Mouse (Mus musculus): ENCODE measurements at regions not wholly inside any gene's neighbourhood (a gene's known extent, or its start where the extent isn't known, plus 50 kb on each side); places are given as distances from the start of the nearest gene placed in this dataset.

- no peak for TF ChIP-seq MAFK (IDR thresholded peaks at IDR 0.05; ENCODE audit: borderline replicate concordance, low read depth, low read length)
- TF ChIP-seq TCF12 (IDR thresholded peaks at IDR 0.05; ENCODE audit: low read depth, low read length), result no peak
- TF ChIP-seq CTCF (IDR thresholded peaks at IDR 0.05 in 2 of 3, conservative IDR thresholded peaks at IDR 0.05 in 1 of 3; ENCODE audit: control insufficient read depth in 1 of 3, insufficient read depth in 1 of 3, low read depth in 2 of 3, low read length in 3 of 3, poor library complexity in 1 of 3, severe bottlenecking in 1 of 3), result no peak
- no peak for TF ChIP-seq POLR2AphosphoS5 (IDR thresholded peaks at IDR 0.05; ENCODE audit: borderline replicate concordance, low read depth, low read length)
- no peak for TF ChIP-seq TBP (IDR thresholded peaks at IDR 0.05; ENCODE audit: low read depth, low read length)
- no peak for TF ChIP-seq GATA1 (IDR thresholded peaks at IDR 0.05; ENCODE audit: low read depth, low read length)
- TF ChIP-seq MEF2A (IDR thresholded peaks at IDR 0.05; ENCODE audit: extremely low read depth, insufficient replicate concordance, low read depth, low read length, poor library complexity, severe bottlenecking), result no peak
- no peak for TF ChIP-seq EP300 (IDR thresholded peaks at IDR 0.05; ENCODE audit: low read depth in 1 of 2, low read length in 2 of 2)
- TF ChIP-seq USF1 (IDR thresholded peaks at IDR 0.05; ENCODE audit: low read depth, low read length), result no peak
- no peak for TF ChIP-seq SMC3 (IDR thresholded peaks at IDR 0.05; ENCODE audit: low read depth, low read length)
- no peak for TF ChIP-seq MAX (IDR thresholded peaks at IDR 0.05; ENCODE audit: low read length)
- TF ChIP-seq ZC3H11A (IDR thresholded peaks at IDR 0.05; ENCODE audit: low read depth, low read length), result no peak
- TF ChIP-seq MYC (IDR thresholded peaks at IDR 0.05; ENCODE audit: low read depth, low read length), result no peak
Measured at GRCm38 (mm10) chr15:94183663-94184375, 281.4 kb downstream of the Adamts20 start.
